Mouse (Mus musculus) liver, embryonic 15.5 days (tissue): ENCODE data around the gene Mcee. TPM values are rescaled to one million over a fixed set of nuclear protein-coding genes. Genes with fewer than 3 reads are reported as not detected.

Experiments used
- ATAC-seq: fragments of 200-750 bp; cut with Nextera tagmentation; 2 replicates; pipeline ENCODE4 v1.8.0; 2017; ENCODE audit warnings: moderate number of reproducible peaks, mild to moderate bottlenecking, moderate library complexity; ENCODE audit not compliant: insufficient read depth
- H3K27ac ChIP-seq: fragments of 300-500 bp; sonication (generic); replicated peaks from 2 replicates; pipeline ENCODE4 v1.5.1; 2015; ENCODE audit warnings: mild to moderate bottlenecking, inconsistent platforms
- H3K27me3 ChIP-seq: fragments of 300-500 bp; sonication (generic); 2 replicates; pipeline ENCODE4 v1.6.1; 2015; ENCODE audit warnings: mild to moderate bottlenecking, inconsistent platforms
- H3K36me3 ChIP-seq: fragments of 300-500 bp; sonication (generic); replicated peaks from 2 replicates; pipeline ENCODE4 v1.6.1; 2015; ENCODE audit warnings: moderate library complexity, mild to moderate bottlenecking, inconsistent platforms
- H3K4me1 ChIP-seq: fragments of 300-500 bp; sonication (generic); replicated peaks from 2 replicates; pipeline ENCODE4 v1.6.1; 2015; ENCODE audit warnings: inconsistent platforms
- H3K4me2 ChIP-seq: fragments of 300-500 bp; sonication (generic); 2 replicates; pipeline ENCODE4 v1.6.1; 2015; ENCODE audit warnings: moderate library complexity, mild to moderate bottlenecking, inconsistent platforms
- H3K4me3 ChIP-seq: fragments of 300-500 bp; sonication (generic); replicated peaks from 2 replicates; pipeline ENCODE4 v1.5.1; 2015; ENCODE audit warnings: mild to moderate bottlenecking, inconsistent platforms
- H3K9ac ChIP-seq: fragments of 300-500 bp; sonication (generic); 2 replicates; pipeline ENCODE4 v1.6.1; 2015; ENCODE audit warnings: moderate library complexity, mild to moderate bottlenecking, inconsistent platforms
- H3K9me3 ChIP-seq: fragments of 300-500 bp; sonication (generic); replicated peaks from 2 replicates; pipeline ENCODE4 v1.6.1; 2016; ENCODE audit warnings: inconsistent platforms
- WGBS: fragments of 180-500 bp; shearing (Covaris S2); methylation state at CpG from one replicate; pipeline ENCODE4 v1.1.7; 2015; ENCODE audit warnings: mixed read lengths; ENCODE audit not compliant: insufficient replicate concordance; 5-methylcytosine and 5-hydroxymethylcytosine counted together
- polyA plus RNA-seq: library from polyadenylated mRNA; unstranded; fragments of >200 nt; fragmentation: Nextera tagmentation; extraction: Ambion mirVana; gene quantifications from 2 replicates; pipeline ENCODE4 v1.2.1, GENCODE M21; 2015

Gene Mcee
- polyA plus RNA-seq: 38.2 and 45.5 TPM in 2 replicates

DNA sequence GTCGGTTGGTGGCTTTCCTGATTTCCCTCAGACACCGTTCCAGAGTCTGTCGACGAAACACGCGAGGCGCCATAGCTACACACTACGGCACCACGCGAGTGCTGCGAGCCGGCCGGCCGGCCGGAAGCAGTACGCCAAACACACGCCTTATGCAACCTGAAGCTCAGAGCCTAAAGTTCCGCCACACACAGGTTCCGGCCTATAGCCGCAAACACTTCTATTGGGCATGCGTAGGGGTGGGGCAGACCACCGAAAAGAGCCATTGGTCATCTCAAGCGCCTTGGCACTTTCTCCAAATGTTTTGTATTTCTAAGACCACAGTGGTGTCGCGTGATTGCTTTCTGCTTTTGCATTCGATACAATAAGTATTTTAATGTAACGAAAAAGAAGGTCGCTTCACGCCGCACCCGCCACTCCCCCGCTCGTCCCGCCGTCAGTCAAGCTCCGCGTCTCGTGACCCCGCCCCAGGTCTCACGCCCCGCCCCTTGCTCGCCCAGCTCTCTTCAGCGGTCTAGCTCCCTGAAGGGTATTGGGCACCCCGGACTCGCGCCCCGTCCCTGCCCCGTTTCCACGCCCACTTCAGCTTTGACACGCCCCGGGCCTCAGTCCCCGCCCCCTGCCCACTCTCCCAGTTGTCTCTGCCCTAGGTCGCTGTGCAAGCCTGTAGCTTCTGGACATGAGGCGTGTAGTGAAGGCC lies at the start of gene Mcee, which contains the start of gene Mphosph10:
Mcee (plus strand) TSS at position 486 of the 697 bp plus-strand sequence.
Mphosph10 (minus strand) TSS at position 147 of the 697 bp plus-strand sequence.
- Histone ChIP-seq H3K36me3 (peaks cover 23% of the 10 kb centered on the region), H3K4me1 (peaks cover 29% of the 10 kb centered on the region)
- ATAC-seq: peak; percentile 98

DNA sequence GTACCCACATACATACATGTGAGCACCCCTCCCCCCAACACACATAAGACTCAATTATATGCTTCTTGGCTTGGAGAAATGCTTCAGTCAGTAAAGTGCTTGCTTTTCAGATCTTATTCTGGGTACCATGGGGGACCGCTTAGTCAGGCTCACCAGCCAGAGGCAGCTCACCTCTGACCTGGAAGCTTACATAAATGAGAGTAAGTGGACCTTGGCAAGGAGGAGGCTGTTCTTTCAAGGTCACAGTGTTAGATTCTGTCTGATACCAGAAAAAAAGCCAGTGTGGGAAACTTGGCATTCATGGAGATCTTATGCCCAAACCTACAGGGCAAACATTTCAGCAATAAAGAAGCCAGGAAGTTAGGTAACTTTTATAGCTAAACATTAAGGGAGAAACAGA lies 44.6 kb upstream of the Mcee start:
- WGBS: 70% methylated on average over 1 of the region's 1 CpGs

More for the DNA sequence above, at the start of gene Mcee, which contains the start of gene Mphosph10:
- Histone ChIP-seq H3K27ac (peak within 1 kb of the TSS; percentile 72), H3K4me3 (peak within 1 kb of the TSS; percentile 73), H3K27me3 (no peaks in the 10 kb centered on the region), H3K4me2 (peak within 1 kb of the TSS; percentile 89), H3K9me3 (no peaks in the 10 kb centered on the region), H3K9ac (peak within 1 kb of the TSS; percentile 82)
- under 1% methylated on average over 54 of the region's 54 CpGs for WGBS

DNA sequence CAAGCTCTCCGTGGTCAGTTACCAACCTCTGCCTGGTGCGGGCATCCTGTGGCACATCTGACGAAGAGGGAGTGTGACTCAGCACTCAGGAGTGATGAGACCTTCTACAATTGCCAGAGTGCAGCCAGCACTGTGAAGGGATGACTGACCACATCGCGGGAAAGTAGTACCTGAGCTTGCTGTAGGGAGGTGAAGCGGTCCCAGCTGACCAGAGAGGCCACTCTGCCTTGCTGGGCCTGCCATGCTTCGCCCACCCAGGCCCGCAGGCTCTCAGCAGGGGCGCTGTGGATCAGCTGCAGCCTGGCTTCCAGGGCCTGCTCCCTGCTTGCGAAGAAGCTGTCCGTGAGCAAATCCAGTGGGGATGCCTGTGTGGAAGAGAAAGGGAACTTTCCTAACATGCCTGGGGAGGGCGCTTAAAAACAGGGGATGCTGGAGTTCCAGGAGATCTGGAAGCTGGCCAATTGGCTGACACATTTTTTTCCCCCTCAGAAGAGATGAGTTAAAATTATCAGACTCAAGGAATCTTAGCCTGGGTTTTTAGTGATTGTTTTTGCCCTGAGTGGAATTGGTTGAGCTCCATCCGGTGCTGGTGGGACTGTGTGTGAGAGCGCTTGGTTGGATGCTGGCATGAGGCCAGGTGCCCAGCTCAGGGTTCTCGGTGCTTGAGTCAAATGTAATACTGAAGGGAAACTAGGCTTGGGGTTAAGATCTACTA lies 43.1 kb upstream of the Mcee start:
- H3K27me3 ChIP-seq: no peaks in the 10 kb centered on the region
- ATAC-seq: no peak
- H3K9me3 ChIP-seq: no peaks in the 10 kb centered on the region
- H3K27ac ChIP-seq: no peak overlapping the region
- no peak overlapping the region for H3K4me3 ChIP-seq
- no peak overlapping the region for H3K9ac ChIP-seq
- peaks cover 8% of the 10 kb centered on the region; the same call in 1 of the 2 replicates for H3K36me3 ChIP-seq
- H3K4me1 ChIP-seq: no peaks in the 10 kb centered on the region
- no peak overlapping the region for H3K4me2 ChIP-seq
- 76% methylated on average over 15 of the region's 15 CpGs for WGBS

More for the DNA sequence above, 44.6 kb upstream of the Mcee start:
- H3K4me2 ChIP-seq: no peak overlapping the region
- no peak overlapping the region for H3K9ac ChIP-seq
- no peaks in the 10 kb centered on the region for H3K9me3 ChIP-seq
- H3K4me1 ChIP-seq: no peaks in the 10 kb centered on the region
- H3K27me3 ChIP-seq: no peaks in the 10 kb centered on the region
- ATAC-seq: no peak
- peaks cover 8% of the 10 kb centered on the region; the same call in 1 of the 2 replicates for H3K36me3 ChIP-seq
- no peak overlapping the region for H3K4me3 ChIP-seq
- H3K27ac ChIP-seq: no peak overlapping the region

DNA sequence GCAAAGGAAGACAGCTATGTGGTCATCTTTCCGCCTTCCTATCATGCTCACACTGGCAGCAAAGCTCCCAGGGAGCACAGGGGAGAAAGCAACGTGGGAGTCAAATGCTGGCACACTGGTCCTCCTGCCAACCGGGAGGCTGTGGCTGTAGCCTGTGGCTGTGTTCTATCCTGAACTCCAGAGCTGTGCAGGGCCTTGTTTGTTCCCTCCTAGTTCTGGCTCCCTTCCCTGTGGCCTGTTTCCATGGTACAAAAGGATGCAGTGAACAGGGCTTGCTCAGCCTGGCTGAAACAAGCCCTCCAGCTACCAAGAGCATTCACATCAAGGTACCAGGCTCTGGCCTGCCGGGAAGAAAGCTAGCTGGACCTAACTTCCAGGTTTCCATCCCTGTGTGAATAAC lies 41.3 kb upstream of the Mcee start:
- 67% methylated on average over 4 of the region's 4 CpGs for WGBS
- Histone ChIP-seq H3K9ac (no peak overlapping the region), H3K4me2 (no peak overlapping the region), H3K4me1 (no peaks in the 10 kb centered on the region), H3K36me3 (peaks cover 8% of the 10 kb centered on the region; the same call in 1 of the 2 replicates), H3K9me3 (no peaks in the 10 kb centered on the region), H3K27me3 (no peaks in the 10 kb centered on the region), H3K4me3 (no peak overlapping the region), H3K27ac (no peak overlapping the region)
- ATAC-seq: no peak

DNA sequence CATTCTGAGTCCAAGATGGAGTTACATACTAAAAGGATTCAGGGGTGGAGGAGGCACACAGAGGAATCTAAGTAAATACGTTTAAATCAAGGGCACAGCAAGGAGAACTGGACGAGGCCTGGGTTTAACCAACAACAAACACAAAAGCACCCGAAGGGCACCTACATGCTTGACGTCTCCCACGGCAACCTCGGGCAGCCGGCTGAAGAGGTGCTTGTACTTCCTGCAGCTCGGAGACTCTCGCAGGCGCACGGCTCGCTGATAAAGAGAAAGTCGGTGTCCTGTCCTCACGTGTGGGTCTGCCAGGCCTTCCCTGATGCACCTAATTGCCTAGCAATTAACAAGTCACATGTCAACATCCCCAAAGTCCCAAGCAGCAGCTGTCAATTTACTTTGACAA lies 38.2 kb upstream of the Mcee start:
- no peak overlapping the region for H3K4me3 ChIP-seq
- H3K9me3 ChIP-seq: no peaks in the 10 kb centered on the region
- ATAC-seq: no peak
- no peak overlapping the region for H3K4me2 ChIP-seq
- no peaks in the 10 kb centered on the region for H3K4me1 ChIP-seq
- H3K36me3 ChIP-seq: 0 out of 2 replicates have a peak, but pooled peaks cover 3% of the 10 kb centered on the region
- H3K27ac ChIP-seq: no peak overlapping the region
- no peaks in the 10 kb centered on the region for H3K27me3 ChIP-seq
- WGBS: 74% methylated on average over 14 of the region's 14 CpGs
- no peak overlapping the region for H3K9ac ChIP-seq

DNA sequence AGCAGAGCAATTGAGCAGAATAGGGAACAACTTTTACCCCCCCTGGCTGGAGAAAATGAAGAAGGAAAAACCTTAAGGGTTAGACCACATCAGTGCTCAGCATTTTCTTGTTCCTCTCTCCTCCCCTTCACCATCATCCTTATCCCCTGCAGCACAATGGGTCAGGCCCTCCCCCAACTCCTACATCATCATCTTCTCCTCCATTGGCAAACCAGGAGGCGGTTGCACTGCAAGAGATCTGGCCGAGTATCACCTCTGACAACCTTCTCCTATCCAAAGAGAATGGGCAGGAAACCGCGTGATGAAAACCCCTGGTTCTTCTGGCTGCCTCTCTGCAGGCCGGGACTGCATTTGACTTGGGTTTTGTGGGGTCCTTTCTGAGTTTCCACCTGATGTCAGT lies 35.7 kb upstream of the Mcee start:
- Histone ChIP-seq H3K27me3 (no peaks in the 10 kb centered on the region), H3K36me3 (peaks cover 9% of the 10 kb centered on the region), H3K27ac (no peak overlapping the region), H3K4me1 (no peaks in the 10 kb centered on the region), H3K4me2 (no peak overlapping the region), H3K9ac (no peak overlapping the region), H3K4me3 (no peak overlapping the region), H3K9me3 (no peaks in the 10 kb centered on the region)
- no peak for ATAC-seq
- WGBS: 62% methylated on average over 5 of the region's 5 CpGs

DNA sequence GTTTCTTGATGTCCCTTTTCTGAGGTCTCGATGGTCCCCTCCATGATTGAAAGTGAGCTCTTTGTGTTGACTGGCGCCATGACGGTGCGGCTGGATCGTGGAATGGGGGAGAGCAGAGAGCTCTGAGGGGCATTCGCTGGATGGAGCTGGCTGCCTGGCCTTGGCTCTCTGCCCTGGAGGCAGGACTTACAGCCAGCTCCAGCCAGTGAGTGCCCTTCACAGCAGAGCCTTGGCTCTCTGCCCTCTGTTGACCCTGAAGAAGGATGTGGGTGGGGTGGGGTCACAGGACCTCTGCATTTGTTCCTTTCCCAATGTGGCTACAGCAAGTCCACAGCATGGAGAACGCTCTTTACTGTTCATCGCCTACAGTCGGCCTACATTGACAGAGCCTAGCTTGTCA lies 35.0 kb upstream of the Mcee start:
- H3K4me1 ChIP-seq: no peaks in the 10 kb centered on the region
- H3K4me2 ChIP-seq: no peak overlapping the region
- H3K9ac ChIP-seq: no peak overlapping the region
- H3K9me3 ChIP-seq: no peaks in the 10 kb centered on the region
- 85% methylated on average over 9 of the region's 9 CpGs for WGBS
- peak; percentile 47; the same call in 1 of the 2 replicates for ATAC-seq
- no peak overlapping the region for H3K27ac ChIP-seq
- peaks cover 16% of the 10 kb centered on the region for H3K36me3 ChIP-seq
- H3K4me3 ChIP-seq: no peak overlapping the region
- H3K27me3 ChIP-seq: no peaks in the 10 kb centered on the region

DNA sequence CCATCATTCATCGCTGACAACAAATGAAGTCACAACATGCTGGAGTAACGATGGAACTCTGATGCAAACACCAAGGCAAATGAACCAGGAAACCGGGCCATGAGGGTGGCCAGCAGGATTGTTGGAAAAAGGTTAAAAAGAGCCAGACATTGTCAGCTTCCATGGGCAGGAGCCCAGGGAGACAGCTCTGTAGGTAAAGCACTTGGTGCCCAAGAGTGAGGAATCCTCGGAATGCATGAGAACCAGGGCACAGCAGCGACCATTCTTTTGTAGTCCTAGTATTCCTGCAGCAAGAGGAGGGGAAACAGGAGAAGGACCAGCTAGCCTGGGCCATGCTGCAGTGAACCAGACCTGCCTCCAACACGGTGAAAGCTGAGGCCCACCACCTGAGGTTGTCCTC lies 33.7 kb upstream of the Mcee start:
- Histone ChIP-seq H3K36me3 (peaks cover 25% of the 10 kb centered on the region), H3K4me3 (no peak overlapping the region), H3K9me3 (no peaks in the 10 kb centered on the region), H3K4me1 (no peaks in the 10 kb centered on the region), H3K9ac (no peak overlapping the region), H3K4me2 (no peak overlapping the region), H3K27ac (no peak overlapping the region), H3K27me3 (no peaks in the 10 kb centered on the region)
- WGBS: 83% methylated on average over 6 of the region's 6 CpGs
- no peak for ATAC-seq

DNA sequence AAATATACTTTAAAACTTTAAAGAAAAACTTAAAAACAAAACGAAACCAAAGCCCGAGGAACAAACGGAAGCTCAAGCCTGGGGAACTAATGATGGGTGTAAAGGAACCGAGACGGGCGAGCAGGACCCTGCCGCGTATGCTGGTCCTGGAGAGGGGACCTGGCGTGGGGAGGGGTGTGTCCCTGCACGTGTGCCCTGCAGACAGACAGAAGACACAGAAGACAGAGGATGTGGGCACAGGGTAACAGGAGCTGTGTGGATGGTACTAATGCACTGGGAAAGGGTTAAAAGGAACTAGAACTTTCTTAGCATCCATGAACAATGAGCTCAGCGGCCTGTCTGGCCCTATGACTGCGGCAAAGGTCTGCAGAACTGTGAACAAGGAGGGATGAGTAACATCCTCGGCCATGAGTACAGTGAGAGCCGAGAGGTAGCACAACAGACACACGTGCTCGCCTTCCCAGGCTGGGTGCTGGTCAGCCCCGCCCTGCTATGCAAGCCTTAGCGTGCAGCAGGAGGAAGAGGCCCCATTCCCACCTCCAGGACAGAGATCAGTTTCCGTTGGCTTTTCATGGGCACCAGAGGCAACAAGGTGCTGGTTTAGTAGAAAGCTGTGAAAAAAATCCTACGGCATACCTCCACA lies 32.3 kb upstream of the Mcee start:
- H3K27ac ChIP-seq: no peak overlapping the region
- peaks cover 33% of the 10 kb centered on the region for H3K36me3 ChIP-seq
- H3K9me3 ChIP-seq: no peaks in the 10 kb centered on the region
- H3K27me3 ChIP-seq: no peaks in the 10 kb centered on the region
- H3K4me2 ChIP-seq: no peak overlapping the region
- no peak overlapping the region for H3K4me3 ChIP-seq
- 70% methylated on average over 20 of the region's 20 CpGs for WGBS
- H3K4me1 ChIP-seq: no peaks in the 10 kb centered on the region
- ATAC-seq: no peak
- H3K9ac ChIP-seq: no peak overlapping the region

DNA sequence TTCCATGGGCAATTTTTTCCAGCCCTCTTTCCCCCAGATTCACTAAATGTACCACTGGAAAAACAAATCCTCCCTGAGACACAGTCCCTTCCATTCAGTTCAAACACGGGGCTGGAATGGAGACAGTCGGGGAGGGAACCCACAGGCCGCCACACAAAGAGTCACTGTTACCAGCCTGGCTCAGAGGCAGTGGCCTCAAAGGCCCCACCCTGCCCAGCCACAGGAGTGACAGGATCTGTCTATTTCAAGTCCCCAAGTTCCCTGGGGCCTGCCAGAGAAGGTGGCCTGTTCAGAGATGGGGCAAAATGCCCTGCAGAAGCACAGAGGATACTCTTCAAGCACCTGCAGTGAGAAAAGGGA lies 31.8 kb upstream of the Mcee start:
- H3K4me1 ChIP-seq: no peaks in the 10 kb centered on the region
- no peak overlapping the region for H3K9ac ChIP-seq
- H3K27ac ChIP-seq: no peak overlapping the region
- no peak overlapping the region for H3K4me3 ChIP-seq
- H3K9me3 ChIP-seq: no peaks in the 10 kb centered on the region
- H3K36me3 ChIP-seq: peaks cover 33% of the 10 kb centered on the region
- H3K4me2 ChIP-seq: no peak overlapping the region
- 45% methylated on average over 3 of the region's 3 CpGs for WGBS
- no peak for ATAC-seq
- no peaks in the 10 kb centered on the region for H3K27me3 ChIP-seq

DNA sequence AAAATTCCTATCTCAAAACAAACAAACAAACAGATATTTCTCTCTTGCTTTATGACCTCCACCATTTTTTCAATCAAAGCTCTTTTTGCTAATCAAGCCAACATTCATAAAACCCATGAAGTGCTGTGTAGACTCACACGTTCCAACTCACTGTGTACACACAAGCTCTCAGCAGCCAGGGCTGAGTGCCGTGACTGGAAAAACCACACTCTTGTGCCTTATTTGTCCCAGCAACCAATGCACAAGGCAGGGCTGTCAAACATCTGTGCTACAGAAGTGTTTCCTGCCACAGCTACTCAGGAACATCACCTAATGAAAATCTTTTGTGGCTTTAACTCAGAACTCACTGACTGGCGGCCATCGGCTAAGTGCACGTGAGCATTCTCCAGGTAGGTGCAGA lies 26.5 kb upstream of the Mcee start:
- Histone ChIP-seq H3K36me3 (peaks cover 43% of the 10 kb centered on the region), H3K9me3 (no peaks in the 10 kb centered on the region), H3K27ac (no peak overlapping the region), H3K9ac (no peak overlapping the region), H3K4me1 (no peaks in the 10 kb centered on the region), H3K27me3 (no peaks in the 10 kb centered on the region), H3K4me3 (no peak overlapping the region), H3K4me2 (no peak overlapping the region)
- ATAC-seq: no peak
- WGBS: 82% methylated on average over 5 of the region's 5 CpGs
